ENCODE assay signal across 9 mouse cellular contexts in genomic region chr1:36475480-36476110, GRCm38 (mm10). TPM values are rescaled to one million over a fixed set of nuclear protein-coding genes. Genes with fewer than 3 reads are reported as not detected.
DNase-seq lines count a peak whose midpoint lies in the region; ATAC-seq lines count a peak whose summit lies in the region.
"Had no signal": no experiment of that assay in that cellular context is flagged by ENCODE, and none has a peak within 500 bp of the region (broad histone marks: within the 10 kb centered on the region; RNA-seq: fewer than 3 reads in every experiment).

No protein-coding gene starts in this region.

- peak overlapping the region; percentile 25; the same call in 1 of the 2 replicates for H3K27ac ChIP-seq in lung, embryonic 15.5 days
- peak overlapping the region; percentile 50 for H3K27ac ChIP-seq in hindbrain, embryonic 10.5 days
- H3K27ac ChIP-seq in limb, embryonic 15.5 days = peak overlapping the region; percentile 75
- peak overlapping the region; percentile 63; the same call in 1 of the 2 replicates for H3K27ac ChIP-seq in stomach, embryonic 15.5 days

- ATAC-seq in lung, embryonic 15.5 days (ENCODE audit: borderline replicate concordance, extremely low read depth, low FRiP score, low TSS enrichment) = no peak
- no peak for ATAC-seq in limb, embryonic 15.5 days (ENCODE audit: insufficient number of reproducible peaks, low FRiP score, low TSS enrichment, low read depth)
- ATAC-seq in stomach, embryonic 15.5 days (ENCODE audit: insufficient read depth, low FRiP score, low read depth) = no peak

- H3K4me1 ChIP-seq in lung, embryonic 15.5 days = peaks cover 62% of the 10 kb centered on the region
- peaks cover 73% of the 10 kb centered on the region for H3K4me1 ChIP-seq in hindbrain, embryonic 10.5 days (replicated peaks)
- H3K4me1 ChIP-seq in limb, embryonic 15.5 days = peaks cover 72% of the 10 kb centered on the region
- H3K4me1 ChIP-seq in stomach, embryonic 15.5 days = peaks cover 51% of the 10 kb centered on the region

- H3K27me3 ChIP-seq in lung, embryonic 15.5 days = no peaks in the 10 kb centered on the region
- H3K27me3 ChIP-seq in hindbrain, embryonic 10.5 days (ENCODE audit: insufficient read depth, poor library complexity, severe bottlenecking) = peaks cover 22% of the 10 kb centered on the region
- no peaks in the 10 kb centered on the region for H3K27me3 ChIP-seq in limb, embryonic 15.5 days
- H3K27me3 ChIP-seq in stomach, embryonic 15.5 days (replicated peaks) = no peaks in the 10 kb centered on the region

- no peaks in the 10 kb centered on the region for H3K36me3 ChIP-seq in lung, embryonic 15.5 days
- no peaks in the 10 kb centered on the region for H3K36me3 ChIP-seq in hindbrain, embryonic 10.5 days
- no peaks in the 10 kb centered on the region for H3K36me3 ChIP-seq in limb, embryonic 15.5 days
- no peaks in the 10 kb centered on the region for H3K36me3 ChIP-seq in stomach, embryonic 15.5 days

- H3K9ac ChIP-seq in lung, embryonic 15.5 days = 0 out of 2 replicates have a peak overlapping the region, but pooled peaks have one; percentile 1
- H3K9ac ChIP-seq in limb, embryonic 15.5 days = no peak overlapping the region
- no peak overlapping the region for H3K9ac ChIP-seq in stomach, embryonic 15.5 days

- peak overlapping the region; percentile 86 for H3K4me2 ChIP-seq in lung, embryonic 15.5 days
- H3K4me2 ChIP-seq in limb, embryonic 15.5 days = peak overlapping the region; percentile 81
- peak overlapping the region; percentile 90 for H3K4me2 ChIP-seq in stomach, embryonic 15.5 days

- no peaks in the 10 kb centered on the region for H3K9me3 ChIP-seq in lung, embryonic 15.5 days
- no peaks in the 10 kb centered on the region for H3K9me3 ChIP-seq in hindbrain, embryonic 10.5 days
- H3K9me3 ChIP-seq in limb, embryonic 15.5 days = no peaks in the 10 kb centered on the region
- no peaks in the 10 kb centered on the region for H3K9me3 ChIP-seq in stomach, embryonic 15.5 days

- WGBS in lung, embryonic 15.5 days = 40% methylated on average over 8 of the region's 8 CpGs
- WGBS in hindbrain, embryonic 10.5 days = 61% methylated on average over 8 of the region's 8 CpGs
- 27% methylated on average over 8 of the region's 8 CpGs for WGBS in limb, embryonic 15.5 days
- WGBS in stomach, embryonic 15.5 days = 35% methylated on average over 8 of the region's 8 CpGs

- no peak for DNase-seq in lung, postnatal 4 days
- no peak for DNase-seq in hindbrain, embryonic 10.5 days (ENCODE audit: low spot score)
- DNase-seq in layer of hippocampus, adult 8-10 months (ENCODE audit: low spot score in 2 of 2) = no peak
- DNase-seq in right cerebral cortex, postnatal 10 days (ENCODE audit: low spot score in 2 of 2) = no peak
- no peak for DNase-seq in heart, adult 8-10 months (ENCODE audit: low spot score)
- DNase-seq: layer of hippocampus, adult 9-11 months had no signal

- H3K4me3 ChIP-seq in lung, embryonic 15.5 days = no peak overlapping the region
- H3K4me3 ChIP-seq in hindbrain, embryonic 10.5 days = peak overlapping the region; percentile 72; the same call in 1 of the 2 replicates
- peak overlapping the region; percentile 25 for H3K4me3 ChIP-seq in limb, embryonic 15.5 days
- peak overlapping the region; percentile 69 for H3K4me3 ChIP-seq in stomach, embryonic 15.5 days (replicated peaks)

RNA-seq across cellular contexts. Expression of gene Cnnm4, which starts 4.2 kb away (rescaled TPM):
- polyA plus RNA-seq in lung, embryonic 15.5 days (2015; fragmentation: Nextera tagmentation; extraction: Ambion mirVana) = 10.8 and 12.5 TPM in 2 replicates
- 13.4 and 15.3 TPM in 2 replicates for polyA plus RNA-seq in hindbrain, embryonic 10.5 days (2016; fragmentation: Nextera tagmentation; extraction: Ambion mirVana)
- 14.9 and 15.3 TPM in 2 replicates for polyA plus RNA-seq in limb, embryonic 15.5 days (2015; fragmentation: Nextera tagmentation; extraction: Ambion mirVana)
- 17.7 and 17.9 TPM in 2 replicates for polyA plus RNA-seq in stomach, embryonic 15.5 days (2015; fragmentation: Nextera tagmentation; extraction: Ambion mirVana)
- 10 to 100 TPM; 14.8 to 17.9 (median 16.2) TPM for total RNA-seq in layer of hippocampus, adult 8-10 months (2022)
- total RNA-seq in heart, adult 8-10 months (2022) = 1 to 10 TPM; 3.7 to 5.2 (median 4.7) TPM

RNA-seq across cellular contexts. Expression of gene Lman2l, which starts 30.5 kb away (rescaled TPM):
- polyA plus RNA-seq in lung, embryonic 15.5 days (2015; fragmentation: Nextera tagmentation; extraction: Ambion mirVana) = 47.0 and 49.5 TPM in 2 replicates
- 62.9 and 65.2 TPM in 2 replicates for polyA plus RNA-seq in hindbrain, embryonic 10.5 days (2016; fragmentation: Nextera tagmentation; extraction: Ambion mirVana)
- polyA plus RNA-seq in limb, embryonic 15.5 days (2015; fragmentation: Nextera tagmentation; extraction: Ambion mirVana) = 45.3 and 46.4 TPM in 2 replicates
- 41.8 and 42.1 TPM in 2 replicates for polyA plus RNA-seq in stomach, embryonic 15.5 days (2015; fragmentation: Nextera tagmentation; extraction: Ambion mirVana)
- total RNA-seq in layer of hippocampus, adult 8-10 months (2022) = 10 to 100 TPM; 56.0 to 81.9 (median 69.0) TPM
- 10 to 100 TPM; 26.3 to 29.4 (median 27.8) TPM for total RNA-seq in heart, adult 8-10 months (2022)

RNA-seq across cellular contexts. Expression of gene Cnnm3, which starts 36.1 kb away (rescaled TPM):
- 3.2 TPM in 2 replicates for polyA plus RNA-seq in lung, embryonic 15.5 days (2015; fragmentation: Nextera tagmentation; extraction: Ambion mirVana)
- polyA plus RNA-seq in hindbrain, embryonic 10.5 days (2016; fragmentation: Nextera tagmentation; extraction: Ambion mirVana) = 3.2 and 3.5 TPM in 2 replicates
- polyA plus RNA-seq in limb, embryonic 15.5 days (2015; fragmentation: Nextera tagmentation; extraction: Ambion mirVana) = 2.6 and 3.2 TPM in 2 replicates
- polyA plus RNA-seq in stomach, embryonic 15.5 days (2015; fragmentation: Nextera tagmentation; extraction: Ambion mirVana) = 3.6 and 4.3 TPM in 2 replicates
- total RNA-seq in layer of hippocampus, adult 8-10 months (2022) = 10 to 100 TPM; 33.3 to 47.2 (median 35.7) TPM
- 10 to 100 TPM in 3 of 4 experiments, 1 to 10 TPM in 1; 8.6 to 16.3 (median 11.7) TPM for total RNA-seq in heart, adult 8-10 months (2022)

Comparison
In these comparisons a context has a peak if more than half of its experiments do, and no peak if none do; other contexts are left out.
1. H3K27ac ChIP-seq: peak in every context shown above with its lines; median percentile 75 in limb, embryonic 15.5 days; 63 in stomach, embryonic 15.5 days; 50 in hindbrain, embryonic 10.5 days; 25 in lung, embryonic 15.5 days.